Mouse (Mus musculus): ENCODE measurements at regions not wholly inside any gene's neighbourhood (a gene's known extent, or its start where the extent isn't known, plus 50 kb on each side); places are given as distances from the start of the nearest gene placed in this dataset.

- DNase-seq (ENCODE audit: low spot score) = no peak
These were observed 59.9 kb upstream of the Gm4791 start for GRCm38 (mm10) chr9:46938628-46939027.

DNA sequence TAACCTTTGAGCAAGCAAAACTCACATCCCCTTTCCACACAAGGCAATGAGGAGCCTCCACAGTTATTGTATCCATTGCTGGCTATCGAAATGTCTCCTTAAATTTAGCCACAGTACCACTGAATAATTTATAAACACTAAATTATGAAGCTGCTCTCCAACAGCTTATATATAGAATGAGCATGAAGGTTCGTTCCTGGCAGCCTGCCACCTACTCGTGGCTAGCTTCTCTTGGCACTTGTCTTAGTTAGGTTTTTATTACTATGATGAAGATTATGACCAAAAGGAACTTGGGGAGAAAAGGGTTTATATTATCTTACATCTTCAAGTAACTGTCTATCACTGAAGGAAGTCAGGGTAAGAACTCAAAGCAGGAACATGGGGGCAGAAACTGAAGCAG lies 72.9 kb upstream of the Gm4791 start:
- no peak for DNase-seq (ENCODE audit: low spot score)

- DNase-seq (ENCODE audit: low spot score) = no peak
These were observed 78.5 kb upstream of the Gm4791 start for GRCm38 (mm10) chr9:46920081-46920480.

- DNase-seq (ENCODE audit: low spot score) = no peak
These were observed 85.3 kb upstream of the Gm4791 start for GRCm38 (mm10) chr9:46913238-46913637.

- no peak for DNase-seq (ENCODE audit: low spot score)
These were observed 89.0 kb upstream of the Gm4791 start for GRCm38 (mm10) chr9:46909412-46910013.

- no peak for DNase-seq (ENCODE audit: low spot score)
These were observed 93.5 kb upstream of the Gm4791 start for GRCm38 (mm10) chr9:46905081-46905480.

GRCm38 (mm10) chr9:46903491-46904220 lies 94.9 kb upstream of the Gm4791 start:
- DNase-seq (ENCODE audit: low spot score) = no peak

- no peak for DNase-seq (ENCODE audit: low spot score)
These were observed 99.3 kb upstream of the Gm4791 start for GRCm38 (mm10) chr9:46899283-46899682.

- no peak for DNase-seq (ENCODE audit: low spot score)
These were observed 100.4 kb upstream of the Gm4791 start for GRCm38 (mm10) chr9:46898120-46898519.

- DNase-seq (ENCODE audit: low spot score) = no peak
These were observed 106.7 kb upstream of the Gm4791 start for GRCm38 (mm10) chr9:46891829-46892228.

DNA sequence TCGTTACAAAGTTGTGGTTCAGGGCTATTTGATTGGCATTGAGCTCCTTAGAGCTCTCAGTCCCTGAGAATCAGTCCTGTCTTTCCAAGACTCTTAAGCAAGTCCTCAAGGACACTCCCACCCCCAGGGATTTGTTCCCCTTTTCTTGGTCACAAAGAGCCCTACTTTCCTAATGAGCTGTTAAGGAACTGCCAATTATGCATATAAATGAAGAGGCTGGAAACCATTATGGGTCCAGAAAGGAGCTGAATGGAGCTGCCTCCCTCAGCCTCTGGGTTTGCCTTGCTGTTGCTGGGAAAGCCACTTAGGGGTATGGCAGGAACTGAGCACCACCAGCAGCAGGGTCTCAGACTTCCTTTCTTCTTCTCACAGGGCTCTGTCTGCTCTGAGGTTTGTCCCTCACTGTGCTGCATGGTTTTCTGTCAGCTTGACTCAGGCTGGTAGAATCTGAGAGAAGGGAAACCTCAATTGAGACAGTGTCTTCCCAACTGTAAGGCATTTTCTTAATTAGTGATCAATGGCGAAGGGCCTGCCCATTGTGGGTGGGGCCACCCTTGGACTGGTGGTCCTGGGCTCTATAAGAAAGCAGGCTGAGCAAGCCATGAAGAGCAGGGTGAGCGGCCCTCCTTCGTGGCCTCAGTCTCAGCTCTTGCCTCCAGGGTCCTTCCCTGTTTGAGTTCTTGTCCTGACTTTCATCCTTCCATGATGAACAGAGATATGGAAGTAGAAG lies 108.4 kb upstream of the Gm4791 start:
- DNase-seq (ENCODE audit: low spot score) = no peak

DNA sequence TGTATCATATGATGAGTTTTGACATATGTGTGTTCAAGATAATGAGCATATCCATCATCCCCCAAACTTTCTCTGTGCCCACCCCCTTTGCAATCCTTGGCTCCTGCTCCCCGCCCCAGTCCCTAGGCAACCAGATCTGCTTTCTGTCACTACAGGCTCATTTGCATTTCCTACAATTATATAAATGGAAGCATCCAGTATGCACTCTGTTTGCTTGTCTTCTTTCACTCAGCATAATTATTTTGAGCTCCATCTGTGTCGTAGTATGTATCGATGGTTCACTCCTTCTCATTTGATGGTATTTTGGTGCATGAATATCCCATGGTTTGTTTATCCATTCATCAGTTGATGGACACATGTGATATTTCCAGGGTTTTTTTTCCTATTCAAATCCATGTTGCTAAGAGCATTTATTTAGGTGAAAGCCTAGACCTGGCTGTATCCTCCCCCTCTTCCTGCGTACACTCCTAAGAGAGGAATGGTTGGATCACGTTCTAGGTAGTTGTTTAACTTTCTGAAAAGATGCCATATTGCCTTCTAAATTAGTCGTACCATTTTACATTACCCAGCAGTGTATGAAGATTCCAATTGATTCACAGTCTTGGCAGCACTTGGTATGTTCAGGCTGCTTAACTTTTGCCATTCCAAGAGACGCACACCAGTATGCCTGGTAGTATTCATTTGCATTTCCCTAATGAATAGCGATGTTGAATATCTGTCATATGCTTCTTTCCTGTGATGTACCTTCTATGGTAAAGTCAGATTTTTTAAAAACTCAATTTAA lies 127.1 kb upstream of the Gm4791 start:
- no peak for DNase-seq (ENCODE audit: low spot score)

GRCm38 (mm10) chr9:46863934-46864333 lies 134.6 kb upstream of the Gm4791 start:
- no peak for DNase-seq (ENCODE audit: low spot score)

DNA sequence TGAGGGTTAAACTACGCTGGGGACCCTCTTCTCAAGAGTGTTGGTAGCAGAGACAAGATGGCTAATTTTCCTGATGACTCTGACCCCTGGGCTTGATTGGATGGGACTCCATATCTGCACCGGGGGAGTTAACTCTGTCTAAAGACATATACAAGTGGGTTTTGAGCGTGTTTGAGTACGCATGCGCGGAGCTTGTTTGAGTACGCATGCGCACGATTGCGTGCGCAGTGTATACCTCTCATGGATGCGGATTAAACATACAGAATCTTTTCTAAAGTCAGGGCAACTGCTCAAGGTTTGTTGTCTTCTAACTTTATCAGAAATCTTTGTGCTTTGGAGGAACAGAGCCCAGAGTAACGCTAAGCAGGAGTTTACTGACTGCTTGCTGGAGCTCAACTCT lies 146.8 kb upstream of the Gm4791 start:
- DNase-seq (ENCODE audit: low spot score) = no peak

- no peak for DNase-seq (ENCODE audit: low spot score)
These were observed 147.2 kb upstream of the Gm4791 start for GRCm38 (mm10) chr9:46851336-46851735.

DNA sequence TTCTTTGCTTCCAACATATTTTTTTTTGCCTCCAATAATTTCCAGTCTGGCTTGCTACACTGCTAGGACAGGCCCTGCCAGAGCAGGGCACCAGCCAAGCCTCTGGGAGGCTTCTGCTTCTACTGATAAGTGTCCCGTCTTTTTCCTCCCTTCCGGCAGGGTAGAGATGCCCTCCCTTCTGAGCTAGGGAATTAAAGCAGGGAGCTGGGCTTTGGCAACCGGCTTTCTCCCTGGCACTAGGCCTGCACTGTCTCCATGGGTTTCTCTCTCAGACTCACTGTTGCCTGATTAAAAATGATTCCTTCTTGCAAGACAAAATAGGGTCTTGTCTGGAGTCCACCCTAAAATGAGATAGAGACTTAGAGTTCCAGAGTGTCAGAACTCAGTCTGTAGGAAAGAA lies 153.3 kb upstream of the Gm4791 start:
- DNase-seq (ENCODE audit: low spot score) = no peak

DNA sequence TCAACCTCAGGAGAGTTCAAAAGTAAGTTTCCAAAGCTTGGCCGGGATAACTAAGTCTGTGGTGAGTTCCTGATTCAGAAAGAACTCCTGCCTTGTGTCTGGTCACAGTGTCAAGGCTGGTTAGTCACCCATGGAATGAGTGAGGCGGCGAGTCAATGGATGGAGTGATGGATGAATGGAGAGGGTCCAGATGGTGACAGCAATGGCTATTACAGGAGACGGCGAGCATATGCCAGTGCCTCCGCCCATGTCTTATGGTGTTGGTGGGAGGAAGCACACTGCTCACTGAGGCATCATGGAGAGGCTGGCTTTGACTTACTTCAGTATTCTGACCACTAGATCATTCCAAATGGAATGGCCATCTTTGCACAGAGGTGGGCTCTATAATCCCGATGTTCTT lies 154.8 kb upstream of the Gm4791 start:
- no peak for DNase-seq (ENCODE audit: low spot score)

- DNase-seq (ENCODE audit: low spot score) = no peak
These were observed 157.0 kb upstream of the Gm4791 start for GRCm38 (mm10) chr9:46841571-46841970.

- no peak for DNase-seq (ENCODE audit: low spot score)
These were observed 163.3 kb upstream of the Gm4791 start for GRCm38 (mm10) chr9:46835261-46835660.

- no peak for DNase-seq (ENCODE audit: low spot score)
These were observed 167.6 kb upstream of the Gm4791 start for GRCm38 (mm10) chr9:46830746-46831560.

- DNase-seq (ENCODE audit: low spot score) = no peak
These were observed 168.2 kb upstream of the Gm4791 start for GRCm38 (mm10) chr9:46830316-46830715.

DNA sequence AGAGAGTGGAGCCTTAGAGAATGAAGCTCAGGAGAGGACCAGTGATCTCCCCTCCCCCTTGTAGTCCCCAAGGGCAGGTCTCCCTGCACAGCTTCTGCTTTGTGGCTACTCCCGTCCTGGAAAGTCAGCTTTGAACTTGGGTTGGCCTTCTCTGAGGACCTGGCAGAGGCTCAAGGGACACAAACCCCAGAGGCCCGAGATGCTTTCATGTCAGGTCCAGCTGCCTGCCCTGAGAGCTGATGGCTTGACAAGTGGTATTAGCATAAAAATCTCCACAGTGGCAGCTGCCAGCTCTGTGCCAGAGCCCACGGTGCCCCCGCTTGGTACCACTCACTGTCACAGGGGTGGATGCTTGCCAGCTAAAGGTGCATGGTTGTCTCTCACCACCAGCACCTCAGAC lies 173.8 kb upstream of the Gm4791 start:
- DNase-seq (ENCODE audit: low spot score) = no peak

Measured in urinary bladder, postnatal 10 days (tissue).